Mouse (Mus musculus) heart, postnatal 0 days (tissue): ENCODE data around the gene Eif4g3. TPM values are rescaled to one million over a fixed set of nuclear protein-coding genes. Genes with fewer than 3 reads are reported as not detected.

Source experiments
- ATAC-seq: fragments of 200-750 bp; cut with Nextera tagmentation; 2 replicates; pipeline ENCODE4 v1.8.0; 2017; ENCODE audit warnings: low read depth, moderate number of reproducible peaks, moderate library complexity; ENCODE audit not compliant: insufficient read depth
- DNase-seq: peaks from one replicate; pipeline ENCODE4 v3.0.0-alpha.2; 2016; ENCODE audit warnings: low spot score
- H3K27ac ChIP-seq: fragments of 300-500 bp; sonication (generic); 2 replicates; pipeline ENCODE4 v1.5.1; 2014; ENCODE audit warnings: low read depth, mild to moderate bottlenecking
- H3K27me3 ChIP-seq: fragments of 300-500 bp; sonication (generic); 2 replicates; pipeline ENCODE4 v1.6.1; 2014; ENCODE audit warnings: low read length, mixed read lengths; ENCODE audit not compliant: control insufficient read depth, insufficient read depth
- H3K36me3 ChIP-seq: fragments of 300-500 bp; sonication (generic); replicated peaks from 2 replicates; pipeline ENCODE4 v1.6.1; 2014; ENCODE audit warnings: low read length, mixed read lengths; ENCODE audit not compliant: control insufficient read depth, insufficient read depth
- H3K4me1 ChIP-seq: fragments of 300-500 bp; sonication (generic); 2 replicates; pipeline ENCODE4 v1.6.1; 2014; ENCODE audit warnings: antibody characterized with exemption; ENCODE audit not compliant: control insufficient read depth, insufficient read depth
- H3K4me2 ChIP-seq: fragments of 300-500 bp; sonication (generic); 2 replicates; pipeline ENCODE4 v1.6.1; 2014; ENCODE audit warnings: low read depth, mild to moderate bottlenecking, low read length, moderate library complexity
- H3K4me3 ChIP-seq: fragments of 300-500 bp; sonication (generic); 2 replicates; pipeline ENCODE4 v1.5.1; 2014; ENCODE audit warnings: low read depth, low read length
- H3K9ac ChIP-seq: fragments of 300-500 bp; sonication (generic); replicated peaks from 2 replicates; pipeline ENCODE4 v1.6.1; 2014; ENCODE audit warnings: low read depth, low read length, mixed read lengths
- H3K9me3 ChIP-seq: fragments of 300-500 bp; sonication (generic); replicated peaks from 2 replicates; pipeline ENCODE4 v1.6.1; 2016; ENCODE audit warnings: low read length; ENCODE audit not compliant: control insufficient read depth
- CTCF ChIP-seq: IDR thresholded peaks from 2 replicates; pipeline ENCODE4 v1.5.1; 2016; ENCODE audit warnings: antibody characterized with exemption, control low read depth, low read depth
- EP300 ChIP-seq: IDR thresholded peaks from 2 replicates; pipeline ENCODE4 v1.6.1; 2016; ENCODE audit warnings: antibody characterized with exemption, low read depth
- WGBS: fragments of 180-500 bp; shearing (Covaris S2); extraction: QIAGEN DNeasy Blood & Tissue Kit; methylation state at CpG from one replicate; pipeline ENCODE4 v1.1.7; 2014; 5-methylcytosine and 5-hydroxymethylcytosine counted together
- polyA plus RNA-seq: library from polyadenylated mRNA; unstranded; fragments of >200 nt; fragmentation: Nextera tagmentation; extraction: Ambion mirVana; gene quantifications from 2 replicates; pipeline ENCODE4 v1.2.1, GENCODE M21; 2015
- total RNA-seq: library from RNA; depleted of rRNA; stranded (reverse); fragments of >200 nt; gene quantifications from 2 replicates; pipeline ENCODE4 v1.2.3, GENCODE M21; 2014; ENCODE audit warnings: low replicate concordance

Gene Eif4g3
- total and polyA plus RNA-seq, 2 experiments from 2014 or later = 10.7 to 11.1 TPM

DNA sequence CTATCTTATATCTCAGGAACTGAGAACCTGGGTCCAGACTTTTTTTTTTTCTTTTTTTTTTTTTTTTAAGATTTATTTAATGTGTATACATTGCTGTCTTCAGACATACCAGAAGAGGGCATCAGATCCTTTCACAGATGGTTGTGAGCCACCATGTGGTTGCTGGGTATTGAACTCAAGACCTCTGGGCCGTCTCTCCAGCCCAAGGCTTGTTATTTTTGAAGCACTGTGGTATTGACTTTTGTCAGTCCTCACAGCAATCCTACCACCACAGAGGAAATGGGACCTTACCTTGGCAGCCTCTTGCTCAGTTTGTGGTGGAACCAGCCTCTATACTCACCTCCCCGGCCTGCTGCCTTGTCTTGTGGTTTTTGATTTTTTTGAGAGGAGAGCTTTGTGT is 137.3 kb downstream of the Eif4g3 start:
- Histone ChIP-seq H3K27me3 (no peaks in the 10 kb centered on the region), H3K9me3 (no peaks in the 10 kb centered on the region), H3K4me1 (no peaks in the 10 kb centered on the region), H3K36me3 (peaks cover 31% of the 10 kb centered on the region), H3K9ac (no peak overlapping the region), H3K4me2 (no peak overlapping the region), H3K4me3 (no peak overlapping the region), H3K27ac (no peak overlapping the region)
- WGBS = 68% methylated on average over 2 of the region's 2 CpGs
- TF ChIP-seq CTCF (peak; percentile 31), EP300 (no peak)
- no peak for ATAC-seq
- no peak for DNase-seq

DNA sequence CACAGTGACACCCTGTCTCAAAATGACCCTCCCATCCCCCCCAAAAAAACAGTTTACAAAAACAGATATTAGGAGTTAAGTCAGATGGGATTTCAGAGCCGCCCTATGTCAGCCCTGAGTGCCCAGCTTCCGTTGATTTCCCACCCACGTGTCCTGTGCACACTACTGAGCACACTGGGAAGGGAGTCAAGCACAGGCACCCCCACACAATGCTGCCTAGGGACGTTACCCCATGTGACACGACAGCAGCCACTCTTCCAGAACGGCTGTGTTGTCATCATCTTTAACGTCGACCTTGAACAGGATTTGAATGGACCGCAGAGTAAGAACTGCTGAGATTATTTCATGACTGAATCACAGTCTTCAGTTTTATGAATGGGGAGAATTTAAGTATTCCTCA is 138.4 kb downstream of the Eif4g3 start:
- Histone ChIP-seq H3K4me3 (no peak overlapping the region), H3K27me3 (no peaks in the 10 kb centered on the region), H3K4me2 (no peak overlapping the region), H3K9me3 (no peaks in the 10 kb centered on the region), H3K4me1 (no peaks in the 10 kb centered on the region), H3K36me3 (peaks cover 22% of the 10 kb centered on the region), H3K27ac (no peak overlapping the region), H3K9ac (no peak overlapping the region)
- peak; percentile 55; the same call in 1 of the 2 replicates for ATAC-seq
- WGBS = 42% methylated on average over 9 of the region's 9 CpGs
- DNase-seq = no peak
- TF ChIP-seq CTCF = no peak
- no peak for TF ChIP-seq EP300

DNA sequence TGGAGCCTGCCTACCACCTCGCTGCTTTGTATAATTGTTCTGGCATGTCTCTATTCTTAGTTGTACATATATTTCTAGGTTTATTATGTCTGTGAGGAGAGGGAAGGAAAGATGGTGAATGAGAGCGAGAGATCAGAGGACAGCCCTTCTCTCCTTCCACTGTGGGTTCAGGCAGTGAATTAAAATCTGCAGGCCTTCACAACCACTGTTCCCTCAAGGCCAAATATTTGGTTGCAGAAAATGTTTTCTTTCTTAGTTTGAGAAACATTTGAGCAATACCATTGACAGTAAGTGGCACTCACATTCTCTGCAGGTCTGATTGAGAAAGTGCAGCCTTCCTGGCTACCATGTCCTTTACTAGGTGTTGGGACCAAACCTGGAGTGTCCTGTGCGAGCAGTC is 138.9 kb downstream of the Eif4g3 start:
- H3K9me3 ChIP-seq = no peaks in the 10 kb centered on the region
- no peaks in the 10 kb centered on the region for H3K27me3 ChIP-seq
- ATAC-seq (no peak), DNase-seq (no peak)
- no peak overlapping the region for H3K4me2 ChIP-seq
- H3K4me1 ChIP-seq = no peaks in the 10 kb centered on the region
- WGBS = 87% methylated on average over 3 of the region's 3 CpGs
- no peak overlapping the region for H3K9ac ChIP-seq
- H3K4me3 ChIP-seq = no peak overlapping the region
- H3K36me3 ChIP-seq = peaks cover 17% of the 10 kb centered on the region
- no peak overlapping the region for H3K27ac ChIP-seq
- no peak for TF ChIP-seq EP300
- no peak for TF ChIP-seq CTCF

DNA sequence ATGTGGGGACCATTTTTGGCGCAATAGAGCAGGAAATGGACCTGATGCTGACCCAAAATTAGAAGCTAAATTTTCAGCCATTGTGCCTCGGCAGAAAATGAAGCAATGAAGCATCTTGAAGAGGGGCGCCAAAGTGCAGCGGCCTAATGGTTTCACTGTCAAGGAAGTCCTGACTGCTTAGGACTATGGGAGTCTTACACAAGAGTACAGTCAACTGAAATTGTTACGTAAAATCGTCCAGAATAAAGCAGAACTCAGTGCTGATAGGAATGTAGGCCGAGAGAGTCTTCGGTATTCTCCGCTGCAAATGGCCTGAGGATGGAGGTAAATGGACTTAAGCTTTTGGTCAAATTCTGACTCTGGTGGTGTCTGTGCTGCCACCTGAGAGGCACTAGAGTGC is 140.5 kb downstream of the Eif4g3 start:
- Histone ChIP-seq H3K27ac (no peak overlapping the region), H3K4me1 (no peaks in the 10 kb centered on the region), H3K4me2 (no peak overlapping the region), H3K4me3 (no peak overlapping the region), H3K9ac (no peak overlapping the region), H3K36me3 (peaks cover 6% of the 10 kb centered on the region; the same call in 1 of the 2 replicates), H3K27me3 (no peaks in the 10 kb centered on the region), H3K9me3 (no peaks in the 10 kb centered on the region)
- TF ChIP-seq CTCF (no peak), EP300 (no peak)
- DNase-seq = no peak
- 92% methylated on average over 9 of the region's 9 CpGs for WGBS
- no peak for ATAC-seq

DNA sequence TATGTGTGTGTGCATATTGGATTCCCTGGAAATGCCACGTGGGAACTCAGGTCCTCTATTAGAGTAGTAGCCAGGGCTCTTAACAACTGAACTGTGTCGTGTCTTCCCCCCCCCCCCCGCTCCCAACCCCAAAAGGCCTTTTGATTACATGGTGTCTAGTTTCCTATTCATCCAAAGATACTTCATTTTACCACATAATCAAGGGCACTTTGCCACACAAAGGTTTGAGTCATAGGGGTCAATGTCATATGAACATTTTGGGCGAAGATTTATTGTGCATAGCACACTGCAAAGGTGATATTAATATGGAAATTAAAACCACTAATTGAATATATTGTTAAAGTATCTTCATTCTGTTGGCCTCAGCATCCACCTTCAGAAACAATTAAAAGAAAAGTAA is 144.5 kb downstream of the Eif4g3 start:
- Histone ChIP-seq H3K27me3 (no peaks in the 10 kb centered on the region), H3K27ac (no peak overlapping the region), H3K9me3 (no peaks in the 10 kb centered on the region), H3K4me2 (no peak overlapping the region), H3K36me3 (peaks cover 6% of the 10 kb centered on the region; the same call in 1 of the 2 replicates), H3K9ac (no peak overlapping the region), H3K4me3 (no peak overlapping the region), H3K4me1 (no peaks in the 10 kb centered on the region)
- TF ChIP-seq EP300 = no peak
- DNase-seq (no peak), ATAC-seq (no peak)
- 73% methylated on average over 4 of the region's 4 CpGs for WGBS

DNA sequence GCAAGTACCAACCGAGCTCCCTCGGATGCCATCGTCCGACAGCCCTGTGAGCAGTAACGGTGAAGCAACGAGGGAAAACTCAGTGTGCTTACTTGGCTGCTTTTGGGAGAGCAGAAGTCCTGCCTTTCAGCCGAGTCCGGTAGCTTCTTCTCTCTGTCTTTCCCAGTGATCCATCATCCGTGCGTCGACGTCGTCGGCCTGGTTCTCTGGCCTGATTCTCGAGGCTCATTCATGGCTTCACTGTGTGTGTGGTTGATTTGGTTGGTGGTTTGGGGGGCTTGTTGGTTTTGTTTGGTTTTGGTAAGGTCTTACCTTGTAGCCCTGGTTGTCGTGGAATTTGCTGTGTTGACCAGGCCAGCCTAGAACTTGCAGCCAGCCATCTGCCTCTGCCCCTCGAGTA is 145.0 kb downstream of the Eif4g3 start:
- WGBS = 88% methylated on average over 17 of the region's 17 CpGs
- Histone ChIP-seq H3K4me1 (no peaks in the 10 kb centered on the region), H3K4me2 (no peak overlapping the region), H3K27me3 (no peaks in the 10 kb centered on the region), H3K36me3 (peaks cover 6% of the 10 kb centered on the region; the same call in 1 of the 2 replicates), H3K9me3 (no peaks in the 10 kb centered on the region), H3K4me3 (no peak overlapping the region), H3K27ac (no peak overlapping the region), H3K9ac (no peak overlapping the region)
- TF ChIP-seq CTCF (no peak), EP300 (no peak)
- DNase-seq (no peak), ATAC-seq (no peak)
